Mouse (Mus musculus) skeletal muscle tissue, adult 2 months (tissue): ENCODE measurements at regions not wholly inside any gene's neighbourhood (a gene's known extent, or its start where the extent isn't known, plus 50 kb on each side); places are given as distances from the start of the nearest gene placed in this dataset.
A peak's percentile ranks its signal among the peaks of the same experiment; 100 is the strongest.

Experiments
- DNase-seq: peaks from one replicate; pipeline ENCODE4 v3.0.0-alpha.2; 2012; ENCODE audit warnings: low read depth, low spot score

DNA sequence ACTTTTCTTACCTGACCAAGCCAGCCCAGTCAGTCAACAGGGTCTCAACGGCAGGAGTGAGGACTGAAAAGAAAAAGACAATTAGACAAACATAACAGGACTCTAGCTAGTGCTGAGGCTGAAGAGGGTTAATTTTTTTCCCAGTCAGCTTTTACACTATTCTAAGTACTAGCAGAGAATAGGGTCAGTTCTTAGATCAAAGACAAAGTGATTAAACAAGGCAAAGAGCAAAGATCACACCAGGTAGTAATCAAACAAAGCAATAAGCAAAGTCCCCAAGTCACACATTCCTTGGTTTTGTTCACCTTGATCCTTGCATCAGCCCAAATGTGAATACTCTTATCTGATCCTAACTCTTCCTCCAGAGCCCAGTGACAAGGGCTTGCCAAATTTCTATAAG, 267.8 kb upstream of the Tsc22d2 start:
- DNase-seq, result no peak

DNA sequence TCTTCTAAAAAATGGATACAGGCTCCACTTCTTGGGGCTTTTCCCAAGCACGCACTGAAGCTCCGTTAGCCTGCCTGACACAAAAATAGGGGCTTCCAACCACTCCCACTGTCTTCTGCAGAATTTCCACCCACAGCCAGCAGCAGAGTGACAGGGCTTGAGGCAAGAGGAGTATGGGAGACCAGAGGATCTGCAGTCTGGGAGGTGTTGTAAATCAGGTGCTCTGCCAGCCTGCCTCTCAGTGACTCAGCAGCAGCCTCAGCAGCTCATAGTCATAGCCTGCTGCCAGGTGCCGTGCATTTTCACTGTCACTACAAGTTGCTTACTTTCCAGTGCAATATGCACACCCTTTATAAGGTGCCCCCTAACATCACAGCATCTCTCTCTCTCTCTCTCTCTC, 261.4 kb upstream of the Tsc22d2 start:
- no peak for DNase-seq

DNA sequence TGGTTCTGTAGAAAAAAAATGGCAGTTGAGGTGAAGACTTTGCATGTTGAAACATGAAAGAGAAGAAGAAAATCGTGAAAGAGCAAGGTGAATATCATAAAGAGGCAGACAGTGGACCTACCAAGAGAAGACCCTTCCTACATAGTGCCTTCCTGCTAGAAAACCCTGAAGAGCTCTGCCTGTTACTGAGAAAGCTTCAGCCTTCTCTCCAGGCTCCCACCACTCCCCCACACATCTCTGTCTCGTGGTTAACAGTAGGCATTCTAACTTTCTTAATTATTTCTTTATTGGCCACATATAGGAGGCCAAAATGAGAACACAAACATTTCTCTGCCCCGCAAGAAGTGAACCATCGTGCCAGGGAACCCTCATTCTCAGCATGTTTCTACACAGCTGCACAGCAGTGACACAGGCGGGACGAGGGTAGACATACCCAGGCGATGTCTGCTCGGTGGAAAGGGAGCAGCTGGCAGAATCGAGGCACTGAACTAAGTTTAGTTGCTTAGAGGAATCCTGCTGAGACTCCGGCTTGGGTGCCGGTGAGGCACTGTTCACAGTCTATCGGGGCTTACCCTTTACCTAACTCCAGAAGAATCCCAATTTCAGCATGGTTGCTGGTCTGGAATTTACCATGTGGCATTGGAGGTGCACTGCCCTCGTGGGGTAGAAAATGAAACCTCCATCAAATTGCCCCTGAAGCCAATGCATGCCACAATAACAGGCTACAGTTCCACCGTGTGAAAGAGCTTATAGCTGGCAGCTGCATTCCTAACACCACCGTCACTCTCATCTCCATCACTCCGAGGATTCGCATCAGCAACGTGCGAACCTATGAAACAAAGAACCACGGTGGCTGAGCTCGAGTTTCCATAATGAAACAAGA, 260.4 kb upstream of the Tsc22d2 start:
- DNase-seq, result no peak

DNA sequence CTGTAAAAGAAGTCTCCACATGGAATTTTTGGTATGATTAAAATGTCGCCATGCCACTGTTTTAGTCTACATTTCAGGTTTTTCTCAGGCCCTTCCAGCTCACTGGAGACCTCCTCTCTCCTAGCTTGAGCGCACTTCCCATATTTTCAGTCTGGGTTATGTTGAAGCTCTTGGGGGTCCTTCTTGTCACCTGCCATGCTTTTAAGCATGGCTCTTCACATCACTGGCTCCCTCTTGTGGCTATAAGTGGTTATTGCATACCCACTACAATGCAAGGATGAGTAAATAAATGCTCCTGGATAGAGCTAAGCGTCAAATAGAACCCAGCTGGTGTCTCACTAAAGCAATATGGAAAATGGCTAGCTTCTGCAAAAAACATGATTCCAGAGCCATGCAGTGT, 255.1 kb upstream of the Tsc22d2 start:
- peak; percentile 18 for DNase-seq

DNA sequence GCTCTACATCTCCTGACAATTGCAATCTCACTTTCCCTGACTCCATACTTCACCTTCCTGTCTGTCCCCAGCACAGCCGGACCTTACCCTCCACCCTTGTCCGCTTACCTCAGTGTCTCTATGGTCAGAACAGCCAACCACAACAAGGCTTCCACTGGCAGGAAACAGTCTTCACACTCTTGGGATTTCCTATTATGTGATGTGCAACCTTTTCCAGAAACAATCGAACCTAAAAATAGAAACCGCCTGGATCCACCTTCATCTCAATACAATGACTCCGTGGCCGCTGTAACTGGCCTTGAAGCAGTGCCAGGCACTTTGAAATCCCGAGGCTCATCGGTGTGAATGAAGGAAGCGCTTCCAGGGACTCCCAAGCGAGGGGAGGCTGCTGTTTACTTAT, 252.3 kb upstream of the Tsc22d2 start:
- DNase-seq, result peak; percentile 14

DNA sequence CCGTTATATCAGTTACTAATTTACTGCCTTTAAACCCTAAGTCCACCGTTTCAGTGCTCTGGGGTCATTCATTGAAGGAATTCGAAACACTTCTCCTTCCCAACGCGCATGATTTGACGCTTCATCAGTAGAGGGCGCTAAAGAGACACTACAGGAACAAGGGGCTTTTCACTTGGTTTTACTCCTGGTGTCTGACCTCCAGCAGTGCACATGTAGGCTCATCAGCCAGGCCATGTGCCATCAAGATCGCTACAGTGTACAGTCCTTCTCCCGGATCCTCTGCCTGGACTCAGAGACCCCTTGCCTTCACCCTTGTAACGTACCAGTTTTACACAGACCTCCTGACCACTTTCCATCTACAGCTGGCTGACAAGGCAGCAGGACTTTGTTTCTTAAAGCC, 250.7 kb upstream of the Tsc22d2 start:
- peak; percentile 66 for DNase-seq

DNA sequence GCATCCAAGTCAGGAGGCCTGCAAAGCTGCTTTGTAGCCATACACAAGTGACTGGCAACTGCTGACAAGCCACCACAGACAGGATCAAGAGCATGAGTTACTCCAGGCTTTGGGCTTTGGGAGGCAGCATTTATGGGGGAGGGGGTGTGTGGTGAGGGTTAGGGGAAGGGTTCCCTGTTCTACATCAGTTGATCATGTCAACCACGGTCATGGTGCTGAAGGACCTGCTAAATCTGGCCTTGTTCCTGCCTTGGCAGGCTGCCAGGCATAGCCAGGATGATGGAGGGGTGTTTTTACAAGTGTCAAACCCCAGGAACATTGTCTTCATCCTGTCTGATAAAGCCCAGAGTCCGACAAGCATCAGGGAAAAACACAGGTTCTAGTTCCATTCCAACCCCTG, 247.9 kb upstream of the Tsc22d2 start:
- DNase-seq, result no peak

DNA sequence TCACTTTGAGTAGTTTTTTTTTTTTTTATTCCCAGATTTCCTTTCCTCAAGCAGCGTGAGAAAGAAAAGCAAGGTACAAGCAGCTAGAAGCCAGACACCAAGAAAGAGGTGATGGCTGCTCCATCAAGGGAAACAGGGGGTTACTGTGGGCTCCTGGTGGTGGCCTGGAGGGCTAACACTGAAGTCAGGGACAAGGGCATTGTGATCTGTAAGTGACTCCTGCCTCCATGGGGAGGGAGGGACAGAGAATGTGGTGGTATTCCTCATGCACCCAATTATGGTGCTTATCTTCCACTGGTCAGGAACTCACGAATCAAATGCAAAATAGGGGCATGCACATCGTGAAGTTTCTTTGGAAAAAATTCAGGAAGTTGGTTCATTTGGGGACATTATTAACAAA, 247.4 kb upstream of the Tsc22d2 start:
- DNase-seq, result no peak

DNA sequence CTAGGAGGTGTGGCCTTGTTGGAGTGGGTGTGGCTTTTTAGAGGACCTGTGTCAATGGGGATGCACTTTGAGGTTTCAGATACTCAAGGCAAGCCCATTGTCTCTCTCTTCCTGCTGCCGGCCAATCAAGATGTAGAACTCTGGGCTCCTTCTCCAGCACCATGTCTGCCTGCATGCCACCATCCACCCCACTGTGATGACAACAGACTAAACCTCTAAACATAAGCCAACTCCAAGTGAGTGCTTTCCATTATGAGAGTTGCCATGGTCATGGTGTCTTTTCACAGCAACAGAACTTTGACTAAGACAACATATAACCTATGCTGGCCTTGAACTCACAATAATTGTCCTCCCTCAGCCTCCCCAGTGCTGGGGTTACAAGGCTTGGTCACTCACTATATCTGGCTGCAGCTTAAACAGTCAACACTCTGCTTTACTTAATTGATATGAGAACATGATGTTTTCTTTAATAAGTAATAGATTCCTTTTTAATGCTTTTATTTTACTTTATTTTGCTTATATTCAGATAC, 246.7 kb upstream of the Tsc22d2 start:
- no peak for DNase-seq

DNA sequence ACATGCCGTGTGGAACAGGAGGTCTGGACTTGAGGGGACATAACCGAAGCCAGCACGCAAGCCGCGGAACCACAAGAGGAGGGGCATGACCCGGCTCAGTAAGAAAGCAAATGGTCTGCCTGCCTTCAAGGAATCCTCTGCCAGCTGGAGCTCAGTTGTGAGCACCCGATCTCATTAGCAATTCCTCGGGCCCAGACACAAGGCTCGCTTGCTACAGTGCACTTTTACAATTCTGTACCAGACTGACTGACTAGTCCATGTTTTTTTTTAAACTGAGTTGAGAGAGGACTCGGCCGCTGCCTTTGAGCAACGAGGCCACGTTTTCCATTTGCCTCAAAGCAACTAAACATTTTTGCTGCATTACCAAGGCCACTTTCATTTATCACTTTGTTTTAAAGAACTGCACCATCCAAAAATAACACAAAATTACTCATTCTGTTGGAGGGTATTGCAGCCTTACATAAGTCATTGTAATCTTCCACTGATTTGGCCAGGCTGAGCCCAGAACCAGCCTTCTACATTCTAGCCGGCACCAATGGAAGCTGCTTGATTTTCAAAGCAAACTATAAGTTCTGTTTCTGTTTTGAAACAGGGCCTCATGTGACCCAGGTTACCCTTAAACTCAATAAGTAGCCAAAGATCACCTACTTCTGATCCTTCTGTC, 245.9 kb upstream of the Tsc22d2 start:
- peak; percentile 13 for DNase-seq

DNA sequence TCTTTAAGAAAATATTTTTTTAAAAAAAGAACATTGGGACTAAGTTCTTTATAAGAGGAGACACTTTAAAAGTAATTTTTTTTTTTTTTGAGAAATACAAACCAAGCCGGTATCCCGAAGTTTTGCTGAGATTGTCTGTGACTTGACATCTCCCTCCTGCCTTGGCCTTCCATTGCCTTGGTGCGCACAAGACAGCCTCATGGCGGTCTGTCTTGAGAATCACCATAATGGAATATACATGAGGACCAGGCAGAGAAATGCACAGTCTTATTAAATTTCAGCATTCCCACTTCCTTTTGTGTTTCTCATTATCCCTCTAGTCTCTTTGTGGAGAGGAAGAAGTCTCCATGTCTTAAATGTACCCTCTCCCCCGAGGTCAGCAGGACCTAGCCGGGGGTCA, 244.7 kb upstream of the Tsc22d2 start:
- no peak for DNase-seq

DNA sequence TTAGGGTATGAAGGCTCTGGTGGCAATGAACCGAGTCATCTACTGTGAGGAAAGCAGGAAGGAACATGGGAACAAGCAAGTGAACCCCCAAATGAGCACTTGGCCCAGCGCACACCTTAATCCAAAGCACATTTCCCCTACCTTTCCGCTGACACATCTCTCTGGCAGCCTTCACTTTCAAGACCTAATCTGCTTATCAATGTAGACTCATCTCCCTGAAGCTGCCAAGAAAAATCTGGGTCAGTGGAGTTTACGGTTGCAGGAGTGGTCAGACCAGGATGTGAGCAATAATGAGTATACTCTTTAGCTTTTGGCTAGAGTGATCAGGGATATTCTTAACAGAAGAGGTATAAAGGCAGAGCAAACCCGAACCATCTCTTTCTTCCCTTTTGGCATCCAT, 242.4 kb upstream of the Tsc22d2 start:
- DNase-seq, result no peak

DNA sequence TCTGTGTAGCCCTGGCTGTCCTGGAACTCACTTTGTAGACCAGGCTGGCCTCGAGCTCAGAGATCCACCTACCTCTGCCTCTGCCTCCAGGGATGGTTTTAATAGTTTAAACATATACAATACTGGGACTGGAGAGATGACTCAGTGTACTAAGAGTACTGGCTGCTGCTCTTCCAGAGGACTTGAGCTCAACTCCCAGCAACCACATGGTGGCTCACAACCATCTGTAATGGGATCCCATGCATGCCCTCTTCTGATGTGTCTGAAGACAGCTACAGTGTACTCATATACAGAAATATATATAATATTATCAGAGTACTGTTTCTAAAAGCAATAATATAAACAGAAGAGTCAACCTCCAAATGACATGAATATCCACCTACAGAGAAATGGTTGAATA, 240.7 kb upstream of the Tsc22d2 start:
- DNase-seq, result no peak

DNA sequence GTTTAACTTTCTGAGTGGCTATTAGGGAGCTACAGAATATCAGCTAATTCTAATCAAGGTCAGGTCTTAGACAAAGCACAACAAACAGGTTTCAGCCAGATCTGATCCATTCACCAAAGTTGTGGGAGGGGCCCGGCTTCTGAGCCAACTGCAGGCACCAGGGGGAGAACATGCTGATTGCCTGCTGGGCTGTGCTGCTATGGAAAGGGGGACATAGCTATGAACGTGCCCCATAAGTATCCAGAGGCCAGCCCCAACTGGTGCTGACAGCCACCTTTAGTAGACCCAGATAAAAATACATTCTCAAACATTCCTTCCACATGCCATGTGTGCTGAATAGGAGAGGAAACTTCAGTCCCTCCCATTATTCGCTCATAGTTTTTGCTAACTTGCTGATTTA, 232.8 kb upstream of the Tsc22d2 start:
- DNase-seq, result no peak

DNA sequence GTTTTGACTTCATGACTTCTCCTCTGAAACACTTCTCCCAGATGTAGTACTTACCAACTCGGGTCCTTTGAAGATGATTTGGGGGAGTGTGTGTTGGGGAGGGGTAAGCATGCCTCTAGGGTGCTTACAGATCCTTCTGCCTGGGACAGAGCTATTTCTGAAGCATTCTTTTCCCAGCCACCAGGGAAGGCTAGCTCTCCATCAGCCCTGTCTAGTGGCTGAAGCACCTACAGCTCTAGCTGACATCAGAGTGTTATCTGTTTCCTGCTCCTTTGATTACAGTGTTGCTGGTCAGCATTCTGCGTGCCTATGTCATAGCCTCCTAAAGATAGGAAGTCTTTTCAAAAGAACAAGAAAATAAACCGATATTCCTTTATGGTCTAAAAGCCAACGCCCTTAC, 232.2 kb upstream of the Tsc22d2 start:
- no peak for DNase-seq

DNA sequence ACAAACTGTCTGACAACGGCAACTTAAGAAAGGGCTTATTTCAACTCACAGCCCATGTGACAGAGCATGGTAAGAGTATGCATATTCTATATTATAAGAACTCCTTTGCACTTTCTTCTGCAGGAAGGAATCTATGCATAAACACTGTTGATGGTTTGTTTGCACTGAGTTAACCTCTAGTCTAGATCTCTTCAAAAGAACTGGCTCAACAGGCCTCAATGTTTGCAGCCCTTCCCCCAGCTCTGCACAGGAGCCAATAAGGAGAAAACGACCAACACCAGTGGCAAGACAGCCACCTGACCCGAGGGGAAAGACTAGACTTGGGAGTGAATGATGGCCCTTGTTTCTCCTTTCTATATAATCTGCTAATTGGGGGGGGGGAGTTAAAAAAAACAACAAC, 231.2 kb upstream of the Tsc22d2 start:
- no peak for DNase-seq

DNA sequence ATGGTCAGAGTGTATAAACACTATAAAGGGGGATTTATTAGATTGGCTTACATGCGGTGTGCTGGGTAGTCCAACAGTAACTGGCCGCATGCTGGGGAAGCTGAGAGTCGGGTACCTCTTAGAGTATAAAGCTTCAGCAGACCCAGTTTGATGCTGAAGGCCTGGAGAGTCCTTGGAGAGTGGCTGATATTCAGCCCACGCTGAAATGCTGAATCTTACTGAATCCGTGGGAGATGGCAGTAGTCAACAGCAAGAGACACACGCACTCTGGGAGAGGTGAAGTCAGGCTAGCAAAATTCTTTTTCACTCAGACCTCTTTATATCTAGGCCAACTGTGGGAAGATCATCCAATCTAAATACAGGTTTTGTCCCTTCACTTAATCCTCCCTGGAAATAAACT, 214.1 kb upstream of the Tsc22d2 start:
- no peak for DNase-seq

DNA sequence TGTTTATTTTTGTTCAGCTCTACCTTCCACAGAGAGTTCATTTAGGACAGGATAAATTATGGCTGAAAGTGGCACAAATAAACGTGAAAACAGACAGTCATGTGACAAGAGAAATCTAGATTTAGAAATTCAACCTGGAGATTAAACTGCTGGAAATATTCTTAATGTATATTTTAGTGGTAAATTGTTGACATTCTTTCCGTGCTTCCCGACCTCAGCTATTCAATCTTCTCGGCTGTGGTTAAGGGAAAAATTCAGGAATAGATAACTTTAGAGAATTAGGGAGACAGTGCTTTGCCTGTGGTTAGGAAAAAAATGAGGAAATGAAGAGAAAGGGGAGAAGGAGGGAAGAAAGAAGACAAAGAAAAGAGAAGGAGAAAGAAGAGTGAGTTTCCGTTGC, 211.7 kb upstream of the Tsc22d2 start:
- no peak for DNase-seq

DNA sequence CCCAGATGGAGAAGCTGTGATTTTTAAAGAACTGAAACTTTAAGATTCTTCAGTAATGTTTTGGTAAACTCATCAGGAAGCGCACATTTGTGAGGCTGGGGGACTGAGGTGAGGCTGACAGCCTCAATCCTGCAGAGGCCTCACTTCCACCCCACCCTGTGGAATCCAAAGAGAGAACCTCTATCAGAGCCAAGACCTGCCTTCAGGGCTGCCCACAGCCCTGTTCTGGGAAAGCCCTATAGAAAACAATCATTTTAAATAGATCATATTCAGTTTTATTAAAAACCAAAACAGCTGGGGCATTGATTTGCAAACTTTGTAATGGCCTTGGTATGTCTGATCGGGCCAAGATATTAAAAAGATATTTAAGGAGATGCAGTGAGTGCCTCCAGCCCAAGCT, 210.7 kb upstream of the Tsc22d2 start:
- no peak for DNase-seq

DNA sequence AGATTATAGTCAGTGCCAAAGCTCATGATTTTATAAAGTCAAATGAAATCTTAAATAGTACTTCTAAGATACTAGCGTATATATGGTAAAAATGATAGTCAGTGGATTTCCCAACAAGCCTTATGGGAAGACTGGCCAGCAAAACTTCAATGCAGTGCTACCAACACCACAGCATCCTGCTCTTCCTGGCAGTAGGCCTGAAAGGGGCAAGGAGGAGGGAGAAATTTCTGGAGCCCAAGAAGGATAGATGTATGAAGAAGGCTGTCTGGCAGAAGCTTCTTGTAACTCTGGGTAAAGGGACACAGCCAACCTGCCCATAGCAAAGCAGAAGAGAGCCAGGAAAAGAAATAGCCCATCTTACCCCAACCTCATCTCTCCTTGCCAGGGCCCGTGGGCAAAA, 209.0 kb upstream of the Tsc22d2 start:
- DNase-seq, result no peak

DNA sequence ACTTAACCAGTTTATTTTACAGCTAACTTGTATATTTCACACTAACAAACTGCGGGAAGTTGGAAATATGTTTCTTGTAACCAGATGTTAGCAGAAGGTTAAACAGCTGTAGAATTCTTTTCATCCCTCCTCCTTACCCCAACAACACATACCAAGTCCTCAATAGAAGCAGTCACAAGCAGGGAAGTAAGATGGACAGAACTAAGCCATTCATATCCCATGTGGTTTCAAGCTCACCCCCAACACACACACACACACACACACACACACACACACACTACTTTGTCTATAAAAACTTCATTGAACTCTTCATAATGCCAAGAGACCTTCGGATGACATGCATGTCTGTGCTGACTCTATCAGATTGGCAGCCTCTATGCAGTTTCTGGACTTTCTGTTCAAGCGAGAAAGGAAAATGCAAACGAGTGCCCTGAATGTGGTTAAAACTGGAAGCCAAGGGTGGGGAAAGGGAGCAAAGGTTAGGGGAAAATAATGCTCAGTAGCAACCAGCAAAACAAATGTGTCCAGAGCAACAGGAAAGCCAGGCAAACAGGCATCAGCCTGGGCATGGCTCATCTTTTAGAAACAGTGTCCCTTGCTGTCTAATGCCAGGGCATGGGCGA, 207.6 kb upstream of the Tsc22d2 start:
- DNase-seq, result peak; percentile 16

DNA sequence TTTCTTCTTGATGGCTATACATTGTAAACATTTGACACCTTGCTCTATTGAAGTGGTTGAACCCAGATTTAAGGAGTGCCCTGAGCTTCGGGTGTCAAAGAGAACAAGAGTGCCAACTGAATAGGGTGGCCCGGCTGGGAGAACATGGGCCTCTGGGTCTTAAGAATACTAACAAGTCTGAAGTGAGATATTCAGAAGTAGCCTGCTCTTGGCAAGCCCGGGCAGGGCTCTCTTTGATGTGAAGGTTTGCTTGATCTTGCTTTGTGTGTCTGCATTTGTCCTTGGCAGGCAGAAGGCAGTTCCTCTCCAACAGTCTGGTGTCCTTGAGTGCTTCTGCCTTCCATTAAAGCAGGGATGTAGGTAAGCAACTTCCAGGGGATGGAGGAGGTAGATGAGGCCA, 203.5 kb upstream of the Tsc22d2 start:
- DNase-seq, result no peak

DNA sequence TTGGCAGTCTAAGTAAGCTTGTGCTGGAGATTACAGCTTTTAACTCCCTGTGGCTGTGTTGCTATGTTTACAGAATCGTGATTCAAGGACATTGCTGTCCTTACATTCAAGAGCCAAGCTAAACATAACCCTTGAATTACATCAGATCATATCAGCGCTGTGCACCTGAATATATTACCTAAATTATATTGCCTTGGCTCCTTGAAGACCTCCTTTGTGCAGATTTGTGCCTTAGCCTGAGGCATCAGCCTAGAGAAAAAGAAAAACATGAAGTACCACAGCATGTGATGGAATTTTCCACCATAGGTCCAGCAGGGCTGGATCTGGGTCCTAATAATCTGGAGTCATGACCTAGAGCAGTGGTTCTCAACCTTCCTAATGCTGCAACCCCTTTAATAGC, 189.8 kb upstream of the Tsc22d2 start:
- DNase-seq, result no peak
